10 mouse cellular contexts compared by ENCODE assay signal in the genomic region with DNA sequence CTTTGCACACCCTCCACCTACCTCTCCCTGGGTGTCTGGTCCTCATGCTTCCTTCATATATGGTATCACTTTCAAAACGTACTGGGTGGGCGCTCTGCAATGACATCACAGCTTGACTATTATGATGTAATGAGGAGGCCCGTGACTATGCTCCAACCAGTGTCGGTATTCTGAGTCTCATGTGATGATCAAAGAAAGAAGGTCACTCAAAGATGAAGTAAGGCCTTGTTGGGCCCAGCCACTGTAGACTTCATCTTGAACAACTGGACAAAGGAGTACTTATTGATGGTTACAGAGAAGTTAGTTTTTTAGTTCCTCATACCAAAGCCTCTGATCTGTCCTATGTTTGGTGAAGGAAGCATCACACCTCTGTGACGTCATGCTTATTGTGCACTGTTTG. TPM values are rescaled to one million over a fixed set of nuclear protein-coding genes. Genes with fewer than 3 reads are reported as not detected.
DNase-seq lines count a peak whose midpoint lies in the region; ATAC-seq lines count a peak whose summit lies in the region.
"Had no signal": no experiment of that assay in that cellular context is flagged by ENCODE, and none has a peak within 500 bp of the region (broad histone marks: within the 10 kb centered on the region; RNA-seq: fewer than 3 reads in every experiment).

A gene (minus strand): TSS at position 101 of the 400 bp plus-strand sequence.

- H3K4me2 ChIP-seq in forebrain, embryonic 15.5 days (replicated peaks), result no peak within 1 kb of the TSS
- no peak within 1 kb of the TSS for H3K4me2 ChIP-seq in limb, embryonic 11.5 days (ENCODE audit: low read depth, severe bottlenecking)
- H3K4me2 ChIP-seq: liver, embryonic 13.5 days had no signal

- H3K9me3 ChIP-seq in forebrain, embryonic 15.5 days, result no peaks in the 10 kb centered on the region
- no peaks in the 10 kb centered on the region for H3K9me3 ChIP-seq in limb, embryonic 11.5 days (ENCODE audit: control insufficient read depth, low read length)
- H3K9me3 ChIP-seq: G1E; liver, embryonic 13.5 days had no signal

- H3K9ac ChIP-seq in forebrain, embryonic 15.5 days (replicated peaks), result no peak within 1 kb of the TSS
- H3K9ac ChIP-seq in limb, embryonic 11.5 days (ENCODE audit: low read length), result no peak within 1 kb of the TSS
- H3K9ac ChIP-seq: liver, embryonic 13.5 days had no signal

- H3K4me1 ChIP-seq in forebrain, embryonic 15.5 days, result peaks cover 8% of the 10 kb centered on the region
- H3K4me1 ChIP-seq in limb, embryonic 11.5 days (ENCODE audit: control insufficient read depth, insufficient read depth, low read length), result peaks cover 2% of the 10 kb centered on the region

- ATAC-seq in forebrain, embryonic 15.5 days (replicated peaks), result no peak
- no peak for ATAC-seq in limb, embryonic 11.5 days (ENCODE audit: insufficient number of reproducible peaks, low FRiP score, low TSS enrichment, low read depth)

- no peak for DNase-seq in layer of hippocampus, adult 18-20 months (ENCODE audit: low spot score in 2 of 2)
- DNase-seq in layer of hippocampus, adult 9-11 months, result no peak
- no peak for DNase-seq in adrenal gland, postnatal 4 days (ENCODE audit: low spot score in 2 of 2)
- no peak for DNase-seq in limb, embryonic 11.5 days (ENCODE audit: low spot score)
- no peak for DNase-seq in thymus, postnatal 36 days
- no peak for DNase-seq in embryo, embryonic 10.5 days (ENCODE audit: low spot score)
- no peak for DNase-seq in thymus, postnatal 4 days
- DNase-seq: liver, embryonic 13.5 days had no signal

- no peaks in the 10 kb centered on the region for H3K36me3 ChIP-seq in forebrain, embryonic 15.5 days
- H3K36me3 ChIP-seq in limb, embryonic 11.5 days (ENCODE audit: control insufficient read depth, insufficient read depth, low read length), result no peaks in the 10 kb centered on the region
- H3K36me3 ChIP-seq: liver, embryonic 13.5 days had no signal

- no peak within 1 kb of the TSS for H3K4me3 ChIP-seq in forebrain, embryonic 15.5 days
- H3K4me3 ChIP-seq in limb, embryonic 11.5 days (ENCODE audit: low read depth, low read length), result no peak within 1 kb of the TSS
- H3K4me3 ChIP-seq: liver, embryonic 13.5 days had no signal

- H3K27me3 ChIP-seq in forebrain, embryonic 15.5 days, result no peaks in the 10 kb centered on the region
- H3K27me3 ChIP-seq in limb, embryonic 11.5 days (ENCODE audit: control insufficient read depth, insufficient read depth, low read length), result peaks cover 5% of the 10 kb centered on the region; the same call in 1 of the 2 replicates
- H3K27me3 ChIP-seq: liver, embryonic 13.5 days had no signal

- H3K27ac ChIP-seq in forebrain, embryonic 15.5 days (replicated peaks), result no peak within 1 kb of the TSS
- no peak within 1 kb of the TSS for H3K27ac ChIP-seq in limb, embryonic 11.5 days (replicated peaks; ENCODE audit: low read depth, low read length)
- H3K27ac ChIP-seq: liver, embryonic 13.5 days had no signal

- 94% methylated on average over 5 of the region's 5 CpGs for WGBS in forebrain, embryonic 15.5 days
- 90% methylated on average over 5 of the region's 5 CpGs for WGBS in limb, embryonic 11.5 days

RNA-seq across cellular contexts. Expression of the gene that starts here (rescaled TPM):
- 10 to 100 TPM; 22.7 to 22.8 TPM for total RNA-seq in layer of hippocampus, adult 18-20 months (2021)
- total RNA-seq in adrenal gland, postnatal 4 days (2021), result 10 to 100 TPM; 17.9 to 18.3 TPM
- 11.1 and 13.5 TPM in 2 replicates for polyA plus RNA-seq in forebrain, embryonic 15.5 days (2015; fragmentation: Nextera tagmentation; extraction: Ambion mirVana)
- 12.8 and 17.7 TPM in 2 replicates for polyA plus RNA-seq in limb, embryonic 11.5 days (2014; fragmentation: Nextera tagmentation; extraction: Ambion mirVana)
